Mouse (Mus musculus) midbrain, postnatal 0 days (tissue): Measurements from ENCODE around the gene Eif4a1. TPM values are rescaled to one million over a fixed set of nuclear protein-coding genes. Genes with fewer than 3 reads are reported as not detected.

Source experiments
- ATAC-seq: fragments of 200-750 bp; cut with Nextera tagmentation; 2 replicates; pipeline ENCODE4 v1.8.0; 2017; ENCODE audit warnings: moderate number of reproducible peaks, mild to moderate bottlenecking, moderate TSS enrichment, moderate library complexity; ENCODE audit not compliant: low FRiP score
- DNase-seq: peaks from one replicate; pipeline ENCODE4 v3.0.0-alpha.2; 2015; ENCODE audit warnings: low spot score
- H3K27ac ChIP-seq: fragments of 300-500 bp; sonication (generic); 2 replicates; pipeline ENCODE4 v1.5.1; 2014; ENCODE audit warnings: low read depth, mild to moderate bottlenecking, low read length, mixed read lengths
- H3K27me3 ChIP-seq: fragments of 300-500 bp; sonication (generic); 2 replicates; pipeline ENCODE4 v1.6.1; 2014; ENCODE audit warnings: low read length, control low read depth, mixed read lengths; ENCODE audit not compliant: insufficient read depth
- H3K36me3 ChIP-seq: fragments of 300-500 bp; sonication (generic); 2 replicates; pipeline ENCODE4 v1.6.1; 2014; ENCODE audit warnings: low read length, control low read depth, mixed read lengths; ENCODE audit not compliant: insufficient read depth
- H3K4me1 ChIP-seq: fragments of 300-500 bp; sonication (generic); 2 replicates; pipeline ENCODE4 v1.6.1; 2014; ENCODE audit warnings: mild to moderate bottlenecking, control low read depth, antibody characterized with exemption, low read length, mixed read lengths; ENCODE audit not compliant: insufficient read depth
- H3K4me2 ChIP-seq: fragments of 300-500 bp; sonication (generic); 2 replicates; pipeline ENCODE4 v1.6.1; 2014; ENCODE audit warnings: low read depth, mild to moderate bottlenecking, low read length, mixed read lengths; ENCODE audit not compliant: poor library complexity, severe bottlenecking
- H3K4me3 ChIP-seq: fragments of 300-500 bp; sonication (generic); 2 replicates; pipeline ENCODE4 v1.5.1; 2014; ENCODE audit warnings: low read depth, mild to moderate bottlenecking, low read length, moderate library complexity
- H3K9ac ChIP-seq: fragments of 300-500 bp; sonication (generic); replicated peaks from 2 replicates; pipeline ENCODE4 v1.6.1; 2014; ENCODE audit warnings: mild to moderate bottlenecking, low read length, moderate library complexity, mixed read lengths; ENCODE audit not compliant: poor library complexity, severe bottlenecking
- H3K9me3 ChIP-seq: fragments of 300-500 bp; sonication (generic); 2 replicates; pipeline ENCODE4 v1.6.1; 2016; ENCODE audit warnings: low read length, control low read depth
- CTCF ChIP-seq: IDR thresholded peaks from 2 replicates; pipeline ENCODE4 v1.5.1; 2016; ENCODE audit warnings: antibody characterized with exemption, mild to moderate bottlenecking
- WGBS: fragments of 180-500 bp; shearing (Covaris S2); extraction: QIAGEN DNeasy Blood & Tissue Kit; methylation state at CpG from one replicate; pipeline ENCODE4 v1.1.7; 2014; 5-methylcytosine and 5-hydroxymethylcytosine counted together
- polyA plus RNA-seq: library from polyadenylated mRNA; unstranded; fragments of >200 nt; fragmentation: Nextera tagmentation; extraction: Ambion mirVana; gene quantifications from 2 replicates; pipeline ENCODE4 v1.2.1, GENCODE M21; 2015
- total RNA-seq: library from RNA; depleted of rRNA; stranded (reverse); fragments of >200 nt; gene quantifications from 2 replicates; pipeline ENCODE4 v1.2.3, GENCODE M21; 2014

Gene Eif4a1
- total and polyA plus RNA-seq, 2 experiments from 2014 or later = 502 to 793 TPM

DNA sequence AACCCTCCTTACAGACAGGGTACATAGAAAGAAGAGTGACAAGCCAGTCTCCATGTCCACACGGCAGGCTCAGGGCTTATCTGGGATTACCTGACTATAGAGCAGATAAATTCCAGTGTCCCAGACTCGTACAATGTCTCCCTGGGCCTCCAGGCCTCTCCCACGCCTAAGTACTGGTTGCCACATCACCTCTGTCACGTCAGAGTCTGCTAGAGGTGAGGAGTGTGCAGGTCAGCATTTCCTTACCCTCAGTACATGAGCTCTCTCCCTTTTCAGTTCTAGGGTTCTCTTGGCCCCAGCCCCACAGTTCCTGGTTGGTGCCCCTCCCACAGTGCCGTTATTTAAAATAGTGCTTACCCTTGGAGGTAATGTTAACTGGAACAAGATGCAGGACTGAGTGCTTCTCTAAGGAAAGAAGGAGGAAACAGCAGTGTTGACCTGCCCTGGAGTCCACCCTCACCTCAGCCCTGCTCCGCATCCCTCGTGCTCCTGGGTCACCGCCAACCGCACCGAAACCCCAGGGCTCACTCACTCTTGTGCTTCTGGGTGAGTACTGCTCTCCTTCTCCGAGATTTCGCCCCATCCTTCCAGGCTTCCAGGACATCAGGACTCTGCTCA lies 12.0 kb upstream of the Eif4a1 start:
- Histone ChIP-seq H3K4me1 (peaks cover 11% of the 10 kb centered on the region), H3K9me3 (no peaks in the 10 kb centered on the region), H3K9ac (no peak overlapping the region), H3K4me3 (no peak overlapping the region), H3K27me3 (no peaks in the 10 kb centered on the region), H3K36me3 (0 out of 2 replicates have a peak, but pooled peaks cover 2% of the 10 kb centered on the region), H3K4me2 (no peak overlapping the region), H3K27ac (peak overlapping the region; percentile 32; the same call in 1 of the 2 replicates)
- DNase-seq = no peak
- no peak for ATAC-seq
- no peak for TF ChIP-seq CTCF
- 82% methylated on average over 12 of the region's 12 CpGs for WGBS

DNA sequence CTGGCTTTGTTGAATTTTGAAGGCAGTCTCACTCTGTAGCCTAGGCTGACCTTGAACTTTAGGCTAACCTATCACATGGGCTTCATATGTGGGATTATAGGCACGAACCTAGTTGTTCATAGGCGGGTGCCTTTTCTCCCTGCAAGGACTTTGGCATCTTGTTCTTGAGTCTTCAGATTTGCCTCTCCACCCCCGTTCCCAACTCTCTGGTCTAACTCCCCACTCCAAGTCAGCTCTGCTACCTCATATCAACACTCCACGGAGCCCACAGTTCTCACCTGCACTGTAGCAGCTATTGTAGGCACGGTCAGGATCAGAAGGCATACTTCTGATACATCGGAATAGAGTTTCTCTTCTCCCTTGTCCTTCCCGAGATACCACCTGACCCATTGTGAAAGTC lies 11.4 kb upstream of the Eif4a1 start:
- H3K9me3 ChIP-seq = no peaks in the 10 kb centered on the region
- no peak for TF ChIP-seq CTCF
- ATAC-seq = no peak
- H3K36me3 ChIP-seq = 0 out of 2 replicates have a peak, but pooled peaks cover 7% of the 10 kb centered on the region
- no peak overlapping the region; the same call in 1 of the 2 replicates for H3K4me3 ChIP-seq
- no peak for DNase-seq
- H3K27me3 ChIP-seq = no peaks in the 10 kb centered on the region
- H3K4me2 ChIP-seq = peak overlapping the region; percentile 55; the same call in 1 of the 2 replicates
- peak overlapping the region; percentile 83 for H3K27ac ChIP-seq
- no peak overlapping the region for H3K9ac ChIP-seq
- 81% methylated on average over 7 of the region's 7 CpGs for WGBS
- peaks cover 11% of the 10 kb centered on the region for H3K4me1 ChIP-seq

DNA sequence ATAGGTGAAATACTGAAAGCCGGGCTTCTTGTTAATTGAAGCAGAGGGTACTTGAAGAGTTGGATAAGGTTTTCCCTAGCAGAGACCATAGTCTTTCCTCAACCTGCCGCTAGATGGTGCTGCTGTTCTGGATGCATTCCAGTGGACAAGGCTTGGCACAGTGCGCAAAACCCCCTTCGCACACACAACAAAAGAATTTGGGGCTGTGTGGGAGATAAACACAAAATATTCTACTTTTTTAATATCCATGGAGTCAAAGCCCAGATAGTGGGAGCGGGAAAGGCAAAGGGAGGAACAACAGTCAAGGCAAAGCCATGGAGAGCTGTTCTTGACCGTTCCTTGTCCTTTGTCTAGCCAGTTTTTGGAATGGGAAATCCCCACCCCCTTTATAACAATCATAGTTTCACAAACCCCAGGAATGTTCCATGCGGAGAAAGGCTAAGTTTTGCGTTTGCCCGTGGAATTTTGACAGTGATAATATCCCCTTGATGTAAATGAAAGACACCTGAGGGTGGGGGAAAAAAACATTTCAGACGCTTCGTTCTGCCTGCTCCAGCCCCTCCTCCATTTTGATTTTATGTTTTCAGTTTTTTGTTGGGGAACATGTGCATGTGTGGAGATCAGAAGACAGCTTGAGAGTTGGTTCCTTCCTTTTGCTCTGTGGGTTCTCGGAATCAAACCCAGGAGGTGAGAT lies 10.8 kb upstream of the Eif4a1 start:
- ATAC-seq (peak; percentile 50; the same call in 1 of the 2 replicates), DNase-seq (peak; percentile 95)
- 9% methylated on average over 12 of the region's 12 CpGs for WGBS
- H3K4me2 ChIP-seq = peak overlapping the region; percentile 91
- no peaks in the 10 kb centered on the region for H3K9me3 ChIP-seq
- 0 out of 2 replicates have a peak, but pooled peaks cover 7% of the 10 kb centered on the region for H3K36me3 ChIP-seq
- H3K4me1 ChIP-seq = peaks cover 11% of the 10 kb centered on the region
- H3K27me3 ChIP-seq = no peaks in the 10 kb centered on the region
- peak overlapping the region; percentile 25 for H3K4me3 ChIP-seq
- peak overlapping the region; percentile 83 for H3K27ac ChIP-seq
- TF ChIP-seq CTCF = peak; percentile 96
- peak overlapping the region; percentile 54; the same call in 1 of the 2 replicates for H3K9ac ChIP-seq

DNA sequence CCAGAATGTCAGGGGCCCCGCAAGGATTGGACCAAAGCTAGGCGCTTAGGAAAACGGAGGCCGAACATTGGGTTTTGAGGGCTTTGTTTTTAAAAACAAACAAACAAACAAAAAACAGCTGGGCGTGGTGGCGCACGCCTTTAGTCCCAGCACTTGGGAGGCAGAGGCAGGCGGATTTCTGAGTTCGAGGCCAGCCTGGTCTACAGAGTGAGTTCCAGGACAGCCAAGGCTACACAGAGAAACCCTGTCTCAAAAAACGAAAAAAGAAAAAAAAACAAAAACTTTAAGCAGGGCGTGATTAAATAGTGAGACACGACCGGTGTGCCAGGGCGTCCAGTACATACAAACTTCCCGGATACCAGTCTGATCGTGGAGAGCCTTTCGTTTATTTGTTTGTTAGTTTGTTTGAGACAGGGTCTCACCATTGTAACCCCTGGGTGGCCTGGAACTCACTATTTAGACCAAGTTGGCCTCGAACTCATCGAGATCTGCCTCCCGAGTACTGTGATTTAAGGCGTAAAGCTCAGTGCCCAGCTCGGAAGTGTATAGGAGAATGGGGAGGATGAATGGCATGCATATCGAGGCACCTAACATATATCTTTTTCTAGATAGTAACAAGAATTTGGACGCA lies 10.1 kb upstream of the Eif4a1 start:
- Histone ChIP-seq H3K9me3 (no peaks in the 10 kb centered on the region), H3K27ac (peak overlapping the region; percentile 83), H3K4me1 (peaks cover 11% of the 10 kb centered on the region), H3K4me2 (peak overlapping the region; percentile 91), H3K36me3 (0 out of 2 replicates have a peak, but pooled peaks cover 7% of the 10 kb centered on the region), H3K4me3 (peak overlapping the region; percentile 75), H3K9ac (peak overlapping the region; percentile 86), H3K27me3 (no peaks in the 10 kb centered on the region)
- ATAC-seq (no peak), DNase-seq (no peak)
- no peak for TF ChIP-seq CTCF
- 26% methylated on average over 24 of the region's 24 CpGs for WGBS

DNA sequence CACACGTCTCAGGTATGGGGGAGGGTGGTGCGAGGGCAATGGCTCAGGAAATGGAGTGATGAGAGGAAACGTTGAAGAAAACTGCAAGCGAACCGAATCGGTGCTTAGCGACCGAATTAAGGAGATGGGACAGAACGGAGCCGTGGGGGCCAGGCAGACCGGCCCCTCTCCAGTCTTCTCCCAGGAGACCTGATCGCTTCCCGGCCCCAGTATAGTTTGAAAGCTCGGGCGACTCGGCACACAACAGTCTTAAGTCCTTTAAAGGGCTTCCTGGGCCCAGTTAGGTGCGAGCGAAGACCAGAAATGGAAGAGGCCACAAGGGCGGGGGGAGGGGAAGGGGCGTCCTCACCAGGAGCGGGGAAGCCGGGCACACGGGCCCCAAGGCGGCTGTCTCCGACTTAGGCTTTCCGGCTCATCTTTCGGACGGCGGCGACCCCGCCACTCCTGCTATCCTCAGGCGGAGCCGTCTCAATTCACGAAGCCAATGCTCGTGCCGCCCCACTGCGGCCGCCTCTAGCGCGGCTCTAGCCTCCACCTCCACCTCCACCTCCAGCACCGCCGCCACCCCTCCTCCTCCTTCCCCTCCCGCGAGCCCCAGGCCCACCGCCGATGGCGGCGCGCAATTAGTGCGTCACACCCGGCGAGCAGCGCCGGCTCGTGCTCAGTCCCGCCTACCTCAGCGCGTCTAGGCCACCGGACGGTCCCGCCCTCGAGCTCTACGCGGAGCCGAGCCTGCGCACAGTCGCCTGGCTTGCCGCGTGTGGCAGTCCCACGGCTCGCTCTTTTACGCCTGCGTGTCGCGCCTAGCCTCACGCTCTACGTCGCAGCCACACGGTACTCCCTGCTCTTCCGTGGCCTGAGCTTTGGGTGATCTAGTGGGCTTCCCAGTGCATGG lies 9.3 kb upstream of the Eif4a1 start, which contains the start of gene Senp3:
Gene Senp3 (minus strand): TSS at position 771 of the 895 bp plus-strand sequence.
- no peak for TF ChIP-seq CTCF
- WGBS = under 1% methylated on average over 68 of the region's 80 CpGs
- peak within 1 kb of the TSS; percentile 75 for H3K4me3 ChIP-seq
- peak within 1 kb of the TSS; percentile 83 for H3K27ac ChIP-seq
- H3K27me3 ChIP-seq = no peaks in the 10 kb centered on the region
- DNase-seq (peak; percentile 98), ATAC-seq (peak; percentile 95)
- H3K36me3 ChIP-seq = peaks cover 12% of the 10 kb centered on the region; the same call in 1 of the 2 replicates
- peaks cover 11% of the 10 kb centered on the region for H3K4me1 ChIP-seq
- peak within 1 kb of the TSS; percentile 86 for H3K9ac ChIP-seq
- H3K4me2 ChIP-seq = peak within 1 kb of the TSS; percentile 91
- no peaks in the 10 kb centered on the region for H3K9me3 ChIP-seq
